Mouse (Mus musculus): ENCODE data around the gene Ehd1.
A peak's percentile ranks its signal among the peaks of the same experiment; 100 is the strongest.

The Ehd1 gene

DNA sequence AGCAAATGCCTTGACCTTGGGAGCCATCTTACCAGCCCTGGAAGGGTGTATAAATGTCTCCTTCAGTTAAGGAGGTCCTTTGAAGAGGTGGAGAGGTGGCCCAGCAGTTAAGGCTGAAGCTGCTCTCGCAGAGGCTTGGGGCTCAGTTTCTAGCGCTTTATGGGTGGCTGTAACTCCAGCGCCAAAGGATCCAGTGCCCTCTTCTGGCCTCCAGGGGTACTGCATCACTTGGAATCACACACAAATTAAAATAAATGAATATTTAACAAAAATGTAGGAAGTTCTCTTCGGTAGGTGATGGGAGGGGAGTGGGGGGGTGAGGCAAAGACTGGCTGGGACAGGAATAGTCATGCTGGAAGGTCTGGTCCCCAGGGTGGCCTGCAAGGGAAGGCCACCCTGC, 15.6 kb upstream of the Ehd1 start:
- DNase-seq (ENCODE audit: low read depth, low spot score) = no peak

DNA sequence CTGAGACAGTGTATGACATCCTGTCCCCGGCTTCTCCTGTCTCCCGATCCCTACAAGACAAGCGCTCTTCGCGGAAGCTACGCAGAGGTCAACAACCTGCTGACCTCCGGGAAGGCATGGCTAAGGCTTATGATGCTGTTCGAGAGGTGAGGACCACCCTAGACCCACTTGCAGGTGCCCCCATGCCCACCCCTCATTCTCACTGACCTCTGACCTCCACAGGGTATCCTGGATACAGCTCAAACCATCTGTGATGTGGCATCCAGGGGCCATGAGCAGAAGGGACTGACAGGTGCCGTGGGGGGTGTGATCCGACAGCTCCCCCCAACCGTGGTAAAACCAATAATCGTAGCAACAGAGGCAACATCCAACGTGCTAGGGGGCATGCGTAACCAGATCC, 15.1 kb upstream of the Ehd1 start:
- DNase-seq (ENCODE audit: low read depth, low spot score) = no peak

DNA sequence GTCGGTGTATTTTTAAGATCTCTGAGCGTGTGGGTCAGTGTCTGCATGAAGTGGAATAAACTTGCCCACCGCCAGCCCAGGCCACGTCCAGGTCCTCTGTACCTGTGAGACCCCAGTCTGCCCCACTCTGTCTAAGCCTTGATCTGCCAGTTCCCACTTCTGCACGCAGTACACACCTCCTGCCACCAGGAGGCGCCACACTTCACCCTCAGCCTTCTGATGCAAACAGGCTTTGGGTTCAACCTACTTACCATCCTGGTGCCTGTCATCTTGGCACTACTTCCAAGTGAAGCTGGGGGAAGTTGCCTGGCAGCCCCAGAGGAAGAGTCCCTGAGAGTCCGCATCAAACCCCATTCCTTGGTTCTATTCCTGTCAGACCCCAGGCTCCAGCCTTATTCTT, 14.3 kb upstream of the Ehd1 start:
- peak; percentile 78 for DNase-seq (ENCODE audit: low read depth, low spot score)

DNA sequence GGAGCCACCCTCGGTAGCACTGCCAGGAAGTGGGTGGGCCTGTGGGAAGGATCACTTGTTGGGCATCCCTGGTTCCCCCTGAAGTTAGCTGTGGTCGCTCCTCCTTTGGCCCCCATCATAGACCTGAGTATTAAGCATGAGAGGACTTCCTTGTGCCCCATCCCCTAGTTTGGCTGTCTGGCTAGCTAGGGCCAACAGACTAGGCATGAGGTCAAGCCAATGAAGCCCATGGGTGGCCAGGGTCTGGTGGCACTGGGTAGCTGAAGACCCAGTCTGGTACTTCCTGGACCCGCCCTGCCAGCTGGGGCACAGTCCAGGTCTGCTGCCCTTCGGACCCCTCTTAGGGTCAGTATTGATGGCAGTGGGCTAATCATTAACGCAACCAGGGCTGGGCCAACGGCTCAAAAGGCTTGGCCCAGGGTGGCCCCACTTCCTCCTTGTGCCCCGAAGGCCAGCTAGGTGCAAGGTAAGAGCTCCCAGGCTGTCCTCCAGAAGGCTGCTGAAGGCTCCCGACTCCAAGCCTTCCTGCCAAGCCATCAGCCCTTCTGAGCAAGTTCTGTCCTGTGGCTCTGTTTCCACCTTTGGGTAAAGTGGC, 13.6 kb upstream of the Ehd1 start:
- DNase-seq (ENCODE audit: low read depth, low spot score) = no peak

DNA sequence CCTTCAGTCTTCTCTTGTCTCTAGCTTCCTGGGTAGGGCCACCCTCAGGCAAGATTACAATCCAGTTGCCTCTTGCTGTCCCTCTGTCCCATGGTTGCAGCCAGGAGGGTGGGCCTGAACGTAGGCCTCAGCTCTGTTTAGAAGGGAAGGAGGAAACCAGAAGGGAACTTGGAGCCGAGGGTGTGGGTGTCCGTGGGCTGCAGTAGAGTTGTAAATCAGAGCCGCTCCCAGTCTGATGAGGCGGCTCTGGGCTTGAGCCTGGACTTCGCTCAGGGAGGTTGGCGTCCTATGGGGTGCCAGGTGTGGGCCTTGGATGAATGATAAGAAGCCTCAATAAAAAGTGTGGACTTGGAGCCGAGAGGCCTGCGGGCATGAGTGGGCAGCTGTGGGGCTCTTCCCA, 12.3 kb upstream of the Ehd1 start:
- DNase-seq (ENCODE audit: low read depth, low spot score) = no peak

DNA sequence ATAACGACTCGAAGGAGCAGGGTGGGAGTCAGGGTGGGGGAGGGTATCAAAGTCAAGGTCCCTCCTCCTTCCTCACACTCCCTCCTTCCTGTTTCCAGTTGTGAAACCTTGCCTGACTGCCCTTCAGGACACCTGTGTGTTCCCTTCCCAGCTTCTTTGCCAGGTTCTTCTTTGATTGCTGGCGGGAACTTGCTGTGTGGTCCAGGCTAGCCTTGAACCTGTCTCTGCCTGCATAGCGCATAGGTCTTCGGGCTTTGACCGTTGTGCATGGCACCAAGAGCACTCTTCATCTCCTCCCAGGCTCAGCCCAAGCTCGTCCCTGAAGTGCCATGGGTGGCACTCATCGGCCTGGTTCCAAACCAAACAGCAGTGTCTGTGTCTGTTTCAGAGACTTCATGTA, 11.6 kb upstream of the Ehd1 start:
- DNase-seq (ENCODE audit: low read depth, low spot score) = no peak

DNA sequence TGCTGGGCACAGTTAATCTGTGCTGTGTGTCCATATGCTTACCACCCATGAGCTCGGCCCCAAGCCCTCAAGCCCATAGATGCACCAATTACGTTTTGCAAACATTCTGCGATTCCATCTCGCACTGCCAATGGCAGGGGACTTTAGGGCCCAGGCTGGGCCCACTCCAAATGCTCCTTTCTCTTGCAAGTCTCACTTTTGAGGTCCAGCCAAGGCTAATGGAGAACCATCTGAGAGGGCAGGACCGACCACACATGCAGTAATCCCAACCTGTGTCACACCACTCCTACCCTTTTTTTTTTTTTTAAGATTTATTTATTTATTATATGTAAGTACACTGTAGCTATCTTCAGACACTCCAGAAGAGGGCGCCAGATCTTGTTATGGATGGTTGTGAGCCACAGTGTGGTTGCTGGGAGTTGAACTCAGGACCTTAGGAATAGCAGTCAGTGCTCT, 10.8 kb upstream of the Ehd1 start:
- no peak for DNase-seq (ENCODE audit: low read depth, low spot score)

DNA sequence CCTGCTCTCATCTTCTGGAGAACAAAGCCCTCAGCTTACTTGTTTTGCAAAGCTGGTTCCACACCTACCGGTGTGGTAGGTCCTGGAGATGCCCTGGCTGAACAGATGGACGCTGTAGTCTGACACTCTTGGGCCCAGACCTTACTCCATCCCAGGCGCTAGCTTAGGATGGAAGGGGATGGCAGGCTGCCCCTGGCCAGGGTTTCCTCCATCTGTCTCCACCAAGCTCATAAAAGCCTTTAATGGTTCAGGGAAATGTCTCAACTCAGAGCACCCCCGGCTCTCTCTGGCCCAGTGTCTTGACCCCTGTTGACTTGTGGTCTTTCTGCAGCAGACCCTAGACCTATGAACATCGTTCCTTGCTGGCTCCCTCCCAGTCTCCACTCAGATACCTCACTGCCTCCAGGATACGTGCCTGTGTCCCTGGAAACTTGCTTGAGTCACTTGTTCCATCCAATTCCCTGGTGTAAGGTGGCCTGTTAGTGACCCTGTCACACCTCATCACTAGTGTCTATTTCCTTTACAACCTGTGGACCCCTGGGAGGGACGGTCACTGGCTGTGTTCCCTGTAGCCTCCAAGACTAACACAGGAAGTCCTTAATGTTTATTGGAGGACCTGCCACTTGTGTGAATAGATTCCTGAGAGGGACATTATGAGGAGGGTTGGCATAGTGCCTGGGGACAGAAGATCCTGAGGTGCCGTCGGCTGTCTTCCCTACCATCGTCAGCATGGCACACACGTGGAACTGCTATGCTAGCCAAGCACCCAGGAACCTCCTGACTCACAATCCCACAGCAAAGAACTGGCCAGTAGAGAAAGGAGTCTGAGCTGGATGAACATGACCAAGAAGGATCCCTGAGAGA, 9.0 kb upstream of the Ehd1 start:
- DNase-seq (ENCODE audit: low read depth, low spot score) = no peak

DNA sequence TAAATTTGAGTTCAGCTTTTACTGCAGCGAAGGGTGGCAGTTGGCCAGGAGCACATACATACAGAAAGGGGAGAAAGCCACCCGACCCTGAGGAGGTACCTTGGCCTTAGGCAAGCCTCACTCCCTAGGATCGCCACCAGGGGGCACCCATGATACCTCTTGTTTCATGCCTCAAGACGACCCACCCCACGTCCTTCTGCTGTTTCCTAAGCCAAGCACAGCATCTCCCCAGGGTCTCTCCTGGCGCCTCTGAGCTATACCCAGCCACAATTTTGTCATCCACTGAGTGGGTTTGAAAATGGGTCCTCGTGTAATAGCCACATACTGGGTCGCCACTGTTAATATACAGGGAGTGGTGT, 8.4 kb upstream of the Ehd1 start:
- peak; percentile 96 for DNase-seq (ENCODE audit: low read depth, low spot score)

DNA sequence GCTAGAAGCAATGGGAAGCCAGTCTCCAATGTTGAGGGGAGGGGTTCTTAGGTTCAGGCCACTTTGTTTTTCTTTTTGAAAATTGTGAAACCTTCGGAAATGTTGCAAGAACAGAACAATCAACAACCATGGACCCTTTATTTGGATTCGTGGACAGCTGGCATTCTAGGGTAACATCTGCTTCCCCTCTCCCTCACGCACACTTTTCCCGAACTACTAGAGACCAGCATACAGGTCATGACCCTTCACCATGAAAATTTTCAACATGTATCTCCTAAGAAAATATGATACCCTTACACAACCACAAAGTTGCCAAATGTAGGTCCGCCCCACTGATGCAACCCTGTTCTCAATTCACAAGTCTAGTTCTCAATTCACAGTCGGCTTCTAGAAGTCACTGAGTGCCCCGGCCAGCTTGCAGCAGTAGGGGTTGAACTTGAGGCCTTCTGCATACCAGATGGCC, 7.8 kb upstream of the Ehd1 start:
- DNase-seq (ENCODE audit: low read depth, low spot score) = no peak

DNA sequence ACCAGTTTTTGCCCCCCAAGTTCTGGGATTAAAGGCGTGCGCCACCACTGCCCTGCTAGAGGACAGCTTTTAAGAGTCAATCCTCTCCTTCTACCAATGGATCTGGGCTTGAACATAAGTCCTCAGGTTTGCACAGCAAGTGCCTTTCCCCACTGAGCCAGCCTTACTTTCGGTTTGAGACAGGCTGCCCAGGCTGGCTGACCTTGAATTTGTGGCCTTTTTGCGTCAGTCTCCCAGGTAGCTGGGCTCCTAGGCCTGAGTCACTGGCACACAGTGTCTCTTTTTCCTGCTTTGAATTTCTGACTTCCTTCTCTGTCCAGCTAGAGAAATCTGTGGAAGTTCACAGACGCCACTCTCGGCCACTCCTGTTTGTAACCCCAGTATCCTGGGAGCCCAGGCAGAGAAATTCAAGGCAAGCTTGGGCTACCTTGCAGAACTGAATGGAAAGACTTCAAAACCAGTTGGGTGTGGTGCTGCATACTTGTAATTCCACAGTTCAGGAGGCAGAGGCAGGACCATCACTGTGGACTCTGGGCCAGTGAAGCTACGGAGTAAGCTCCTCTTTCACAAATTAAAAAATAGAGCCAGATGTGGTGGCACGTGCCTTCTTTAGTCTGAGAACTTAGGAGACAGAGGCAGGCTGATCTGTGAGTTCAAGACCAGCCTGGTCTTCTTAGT, 6.6 kb upstream of the Ehd1 start:
- DNase-seq (ENCODE audit: low read depth, low spot score) = no peak

DNA sequence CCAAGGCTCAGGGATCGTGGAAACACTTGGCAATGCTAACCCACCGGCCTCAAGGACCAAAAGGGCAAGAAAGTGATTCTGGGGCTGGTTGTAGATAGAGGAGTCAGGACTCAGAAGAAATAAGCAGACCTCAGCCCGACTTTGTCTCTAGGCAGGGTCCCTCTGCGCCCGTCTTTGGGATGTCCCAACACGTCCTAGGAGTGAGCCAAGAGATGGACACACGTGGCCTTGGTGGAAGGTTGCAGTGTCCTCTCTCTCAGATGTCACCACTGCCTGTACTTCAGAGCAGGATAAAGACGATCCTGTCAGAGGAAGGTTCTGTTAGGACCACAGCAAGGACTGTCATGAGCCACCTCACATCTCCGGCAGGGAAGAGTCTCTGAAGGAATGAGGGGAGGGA, 5.9 kb upstream of the Ehd1 start:
- no peak for DNase-seq (ENCODE audit: low read depth, low spot score)

DNA sequence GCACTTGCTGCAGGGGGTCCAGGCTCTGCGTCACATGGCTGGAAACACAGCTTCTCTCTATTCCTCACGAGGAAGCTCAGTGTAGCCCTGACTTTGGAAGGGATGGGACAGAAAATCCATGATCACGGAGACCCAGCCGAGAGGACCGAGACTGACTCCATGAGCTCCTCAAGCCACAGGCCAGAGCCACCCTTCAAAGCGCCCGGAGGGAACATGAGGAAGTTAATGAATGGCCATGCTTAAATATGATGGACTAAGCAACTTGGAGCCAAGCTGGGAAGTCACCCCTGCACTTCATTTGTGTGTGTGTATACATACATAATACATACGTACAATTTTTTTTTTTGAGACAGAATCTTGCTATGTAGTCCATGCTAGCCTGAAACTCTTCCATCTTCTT, 5.3 kb upstream of the Ehd1 start:
- DNase-seq (ENCODE audit: low read depth, low spot score) = no peak

DNA sequence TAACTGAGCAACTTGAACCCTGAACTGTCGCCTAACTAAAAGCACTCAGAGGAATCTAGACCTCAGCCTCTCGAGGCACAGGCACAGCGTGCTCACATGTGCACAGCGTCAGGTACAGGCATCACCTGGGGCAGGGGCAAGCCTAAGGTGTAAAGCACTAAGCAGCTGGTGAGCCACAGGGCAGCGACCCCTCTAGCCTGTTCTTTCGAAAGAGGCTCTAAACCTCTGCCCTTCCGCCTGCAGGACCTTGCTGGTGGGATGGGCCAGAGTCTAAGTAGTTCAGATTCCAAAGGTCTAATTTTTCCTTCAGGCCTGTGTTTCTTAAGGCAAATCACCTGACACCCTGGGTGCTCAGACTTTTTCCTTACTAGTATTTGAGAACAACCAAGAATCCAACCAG, 4.5 kb upstream of the Ehd1 start:
- DNase-seq (ENCODE audit: low read depth, low spot score) = no peak

DNA sequence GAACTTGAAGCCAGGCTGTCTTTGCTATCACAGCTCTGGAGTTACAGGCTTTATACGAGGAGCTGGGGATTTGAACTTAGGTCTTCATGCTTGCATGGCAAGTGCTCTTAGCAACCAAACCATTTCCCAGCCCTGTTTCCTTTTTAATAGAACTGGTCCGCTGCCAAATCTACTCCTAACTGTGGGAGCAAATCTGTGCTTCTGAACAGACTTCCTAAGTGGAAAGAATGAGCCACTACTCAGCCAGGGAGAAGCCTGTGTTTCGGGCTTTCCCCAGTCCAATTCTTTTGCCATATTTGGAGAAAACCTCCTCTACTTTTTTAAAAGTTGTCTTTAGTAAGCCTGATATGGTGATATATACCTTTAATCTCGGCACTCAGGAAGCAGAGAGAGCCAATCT, 3.8 kb upstream of the Ehd1 start:
- peak; percentile 59 for DNase-seq (ENCODE audit: low read depth, low spot score)

DNA sequence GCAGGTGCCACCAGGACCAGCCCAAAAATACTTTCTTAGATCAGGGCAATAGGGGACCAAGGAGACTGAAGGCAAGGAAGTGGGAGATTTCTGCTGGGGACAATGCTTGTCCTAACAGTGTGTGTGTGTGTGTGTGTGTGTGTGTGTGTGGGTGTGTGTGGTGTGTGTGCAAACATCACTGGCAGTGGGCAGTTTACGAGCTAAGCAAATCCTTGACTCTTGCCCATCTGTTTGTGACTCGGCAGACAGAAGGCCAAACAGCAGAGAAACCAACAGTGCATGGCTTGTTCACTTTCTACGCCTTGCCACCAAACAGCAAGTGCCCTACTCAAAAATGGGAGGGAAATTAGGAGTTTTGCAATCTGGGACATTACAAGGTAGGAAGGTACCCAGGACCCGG, 2.9 kb upstream of the Ehd1 start:
- no peak for DNase-seq (ENCODE audit: low read depth, low spot score)

DNA sequence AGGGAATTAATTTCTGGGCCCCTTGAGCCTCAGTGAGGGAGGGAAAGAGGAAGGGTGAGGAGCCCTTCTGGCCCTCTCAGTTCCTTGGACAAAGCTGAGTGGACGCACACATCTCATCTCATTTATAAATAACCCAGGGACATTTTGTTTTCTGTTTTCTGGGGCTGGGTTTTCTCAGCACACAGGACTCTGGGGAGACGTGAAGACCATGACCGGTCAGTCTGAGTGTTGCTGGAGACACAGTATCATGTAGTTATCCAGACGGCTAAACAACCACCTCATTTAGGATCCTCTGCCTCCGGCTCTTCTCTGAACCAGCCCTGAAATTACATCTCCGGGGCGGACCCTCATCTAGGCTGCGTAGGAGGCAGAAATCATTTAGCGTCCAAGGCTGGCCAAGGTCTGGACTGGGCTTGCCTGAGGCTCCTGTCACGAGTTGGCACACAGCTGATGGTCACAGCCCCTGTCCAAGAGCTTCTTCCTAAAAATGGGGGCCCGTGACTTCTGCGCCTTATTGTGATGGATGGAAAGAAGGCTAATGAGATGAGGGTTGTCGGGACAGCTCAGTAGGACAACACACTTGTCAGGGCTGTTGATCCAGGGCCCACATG, 2.4 kb upstream of the Ehd1 start:
- no peak for DNase-seq (ENCODE audit: low read depth, low spot score)

DNA sequence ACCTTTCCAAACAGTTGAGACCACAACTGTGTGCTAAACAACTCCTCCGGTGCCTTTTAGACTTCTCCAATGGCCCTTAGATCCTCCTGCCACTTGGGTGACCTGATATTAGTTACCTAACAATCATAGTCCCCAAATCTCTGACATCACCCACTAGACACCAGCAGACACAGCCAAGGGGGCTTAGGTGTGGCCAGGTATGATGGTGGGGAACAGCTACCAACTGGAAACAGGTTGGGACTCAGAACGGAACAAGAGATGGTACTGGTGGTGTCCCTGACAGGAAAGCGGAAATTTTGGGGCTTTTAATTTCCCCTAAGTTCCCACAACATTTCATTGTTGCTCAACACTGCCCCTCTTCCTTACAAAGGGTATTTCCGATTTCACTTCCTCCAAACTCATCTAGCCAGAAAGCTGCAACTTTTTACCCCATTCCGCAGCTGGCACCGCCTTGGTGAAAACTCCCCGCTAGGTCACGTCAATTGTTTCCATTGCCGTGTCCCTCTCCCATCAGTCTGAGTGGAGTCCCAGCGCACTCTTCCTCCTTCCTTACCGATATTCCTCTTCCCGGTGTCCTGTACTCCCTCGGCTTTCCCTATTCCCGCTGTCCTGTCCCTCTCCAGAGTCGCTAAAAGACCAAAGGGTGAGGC, 660 bp upstream of the Ehd1 start:
- DNase-seq (ENCODE audit: low read depth, low spot score) = no peak

DNA sequence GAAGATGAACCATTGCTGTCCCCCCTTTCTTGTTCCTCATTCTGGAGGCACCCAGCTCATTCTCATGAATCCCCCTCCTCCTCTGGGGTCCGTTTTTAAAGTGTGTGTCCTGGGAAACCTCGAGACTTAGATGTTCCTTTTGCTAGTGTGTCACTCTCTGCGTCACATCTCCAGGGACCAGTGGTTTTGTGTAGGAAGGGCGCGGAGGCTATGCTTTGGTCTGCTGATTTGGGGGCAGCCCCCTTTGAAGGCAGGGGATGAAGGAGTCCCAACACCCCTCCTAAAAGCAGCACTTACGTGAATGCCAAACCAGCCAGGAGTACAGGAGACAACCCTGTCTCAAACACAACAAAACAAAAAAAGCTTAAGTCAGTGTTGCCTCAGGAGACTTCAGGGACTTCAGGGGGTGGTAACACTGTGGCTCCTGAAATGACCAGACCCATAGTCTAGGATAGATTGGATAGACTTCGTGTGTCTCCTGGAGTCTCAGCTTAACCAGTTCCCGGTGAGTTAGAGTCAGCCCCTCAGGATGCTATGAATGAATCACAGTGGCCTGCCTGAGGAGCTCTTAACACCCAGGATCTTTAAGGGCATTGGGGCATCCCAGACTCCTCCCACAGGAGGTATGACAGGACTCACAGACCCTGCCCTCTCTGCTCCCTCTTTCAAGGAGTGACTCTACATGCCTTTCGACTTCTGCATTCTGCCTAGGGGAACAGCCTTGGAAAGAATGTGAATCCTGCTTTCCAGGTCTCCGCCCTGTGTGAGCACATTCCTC, 1.3 kb downstream of the Ehd1 start:
- peak; percentile 100 for DNase-seq (ENCODE audit: low read depth, low spot score)

DNA sequence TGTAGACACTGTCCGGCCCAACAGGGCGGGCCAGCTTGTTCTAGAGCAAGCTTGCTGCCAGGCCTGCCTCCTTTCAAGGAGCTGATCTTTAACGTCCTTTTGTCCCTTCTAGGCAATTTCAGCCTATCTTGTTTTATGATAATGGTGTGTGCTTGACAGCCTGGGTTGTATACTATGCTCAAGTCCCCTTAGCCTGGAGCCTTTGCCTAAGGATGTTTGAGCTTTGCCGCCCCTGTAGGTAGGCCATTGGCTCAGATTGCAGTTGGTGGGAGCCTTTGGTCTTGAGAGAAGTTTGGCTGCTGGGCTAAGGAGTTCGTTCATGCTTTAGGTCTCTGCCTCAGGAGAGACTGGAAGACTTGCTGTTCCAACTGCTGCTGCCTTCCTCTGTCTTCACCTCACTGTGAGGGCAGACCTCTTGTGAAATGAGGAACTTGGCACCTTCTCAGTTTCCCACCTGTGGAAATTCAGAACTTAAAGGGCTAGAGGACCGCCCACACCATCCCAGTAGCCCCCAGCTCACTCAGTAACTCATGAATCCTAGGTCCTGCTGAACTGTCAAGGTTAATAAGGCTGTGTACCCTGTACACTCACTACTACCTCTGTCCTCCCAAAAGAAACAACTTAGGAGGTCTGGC, 2.0 kb downstream of the Ehd1 start:
- DNase-seq (ENCODE audit: low read depth, low spot score) = no peak
